Mouse (Mus musculus) left cerebral cortex, adult 18-20 months (tissue): ENCODE data around the gene Scg5. TPM values are rescaled to one million over a fixed set of nuclear protein-coding genes. Genes with fewer than 3 reads are reported as not detected.
A peak's percentile ranks its signal among the peaks of the same experiment; 100 is the strongest.

Experiments used
- DNase-seq, 2 experiments: peaks; one replicate each; pipeline ENCODE4 v3.0.0; 2021 to 2022; ENCODE audit warnings: low spot score in 2 of 2, mixed read lengths in 1 of 2
- long read RNA-seq, 2 experiments: library from polyadenylated mRNA; stranded (forward); transcript quantifications; one replicate each; pipeline ENCODE4 v2.0.0; 2021
- total RNA-seq, 2 experiments: library from RNA; stranded (reverse); gene quantifications; 2 replicates each; pipeline ENCODE4 v1.2.3; 2021

The Scg5 gene
- 100 to 1,000 TPM; 549 to 558 TPM for total RNA-seq
- long read RNA-seq, experiment 1, transcript Scg5-201 (6 exons, 1,208 nt): major isoform, 553 of 682 reads
- long read RNA-seq, experiment 1, partial matches to known transcripts: 99 of 682 reads
- long read RNA-seq, experiment 1, other reads (novel, unspliced or antisense): 30 of 682 reads
- long read RNA-seq, experiment 2, transcript Scg5-201 (6 exons, 1,208 nt): major isoform, 446 of 590 reads
- long read RNA-seq, experiment 2, partial matches to known transcripts: 122 of 590 reads
- long read RNA-seq, experiment 2, other reads (novel, unspliced or antisense): 22 of 590 reads

- DNase-seq: peak; percentile 88 to 89
These were observed at the start of gene Scg5 for GRCm38 (mm10) chr2:113828943-113829882. TSS of gene Scg5 (minus strand) at chr2:113829121.

GRCm38 (mm10) chr2:113870115-113870514, 41.2 kb upstream of the Scg5 start:
- no peak for DNase-seq

- no peak for DNase-seq
These were observed 39.5 kb upstream of the Scg5 start for GRCm38 (mm10) chr2:113868404-113868803.

- no peak for DNase-seq
These were observed 37.2 kb upstream of the Scg5 start for GRCm38 (mm10) chr2:113866155-113866554.

GRCm38 (mm10) chr2:113849141-113849540, 20.2 kb upstream of the Scg5 start:
- DNase-seq: no peak

GRCm38 (mm10) chr2:113848245-113849121, 19.6 kb upstream of the Scg5 start, which contains the start of gene Arhgap11a:
TSS of gene Arhgap11a (minus strand) at chr2:113848661.
- peak; percentile 88 to 89 for DNase-seq

GRCm38 (mm10) chr2:113847678-113848244, 18.8 kb upstream of the Scg5 start:
- DNase-seq: no peak

- no peak for DNase-seq
These were observed 16.2 kb upstream of the Scg5 start for GRCm38 (mm10) chr2:113845081-113845480.

GRCm38 (mm10) chr2:113841656-113842437, 12.9 kb upstream of the Scg5 start:
- no peak for DNase-seq

- no peak for DNase-seq
These were observed 10.6 kb upstream of the Scg5 start for GRCm38 (mm10) chr2:113839488-113839887.

- DNase-seq: no peak
These were observed 6.3 kb upstream of the Scg5 start for GRCm38 (mm10) chr2:113835219-113835618.

- DNase-seq: no peak
These were observed 607 bp downstream of the Scg5 start for GRCm38 (mm10) chr2:113828086-113828942.

GRCm38 (mm10) chr2:113823909-113824308, 5.0 kb downstream of the Scg5 start:
- DNase-seq: no peak

- no peak for DNase-seq
These were observed 6.6 kb downstream of the Scg5 start for GRCm38 (mm10) chr2:113822367-113822766.

- no peak for DNase-seq
These were observed 7.7 kb downstream of the Scg5 start for GRCm38 (mm10) chr2:113821176-113821734.

GRCm38 (mm10) chr2:113820117-113820516, 8.8 kb downstream of the Scg5 start:
- no peak for DNase-seq

GRCm38 (mm10) chr2:113817681-113818606, 11.0 kb downstream of the Scg5 start:
- no peak for DNase-seq
